Mouse (Mus musculus): Measurements from ENCODE around the gene Olfr533.
"Not testable (repeated sequence)": the region's sequence is repeated elsewhere in the genome, so short reads cannot be mapped to it uniquely, and the experiment has no call there.

Olfr533 gene

GRCm38 (mm10) chr7:140463070-140463469 is at the start of gene Olfr533:
Olfr533 (plus strand) TSS chr7:140463370.
- not testable (repeated sequence) for DNase-seq

GRCm38 (mm10) chr7:140421539-140421938 is 41.6 kb upstream of the Olfr533 start, which contains the start of gene Olfr532:
Olfr532 (minus strand) TSS chr7:140421639.
- DNase-seq: no peak

- no peak for DNase-seq
Measured at GRCm38 (mm10) chr7:140443141-140443540, 20.0 kb upstream of the Olfr533 start.

GRCm38 (mm10) chr7:140477886-140478285 is 14.7 kb downstream of the Olfr533 start:
- DNase-seq: no peak

- no peak for DNase-seq
Measured at GRCm38 (mm10) chr7:140478733-140479132, 15.6 kb downstream of the Olfr533 start.

- DNase-seq: no peak
Measured at GRCm38 (mm10) chr7:140483916-140484315, 20.7 kb downstream of the Olfr533 start, which contains the start of gene Olfr535. Olfr535 (plus strand) TSS chr7:140484216.

GRCm38 (mm10) chr7:140488981-140489380 is 25.8 kb downstream of the Olfr533 start:
- DNase-seq: no peak

GRCm38 (mm10) chr7:140494231-140494630 is 31.1 kb downstream of the Olfr533 start:
- DNase-seq: no peak

GRCm38 (mm10) chr7:140494702-140495101 is 31.5 kb downstream of the Olfr533 start:
- DNase-seq: no peak

- DNase-seq: not testable (repeated sequence)
Measured at GRCm38 (mm10) chr7:140507346-140508021, 44.3 kb downstream of the Olfr533 start, which contains the start of gene Olfr536. Olfr536 (minus strand) TSS chr7:140507396.
